Mouse (Mus musculus): ENCODE data around the gene Anks1b. TPM values are rescaled to one million over a fixed set of nuclear protein-coding genes. Genes with fewer than 3 reads are reported as not detected.

Gene Anks1b
- total RNA-seq, 2 experiments from 2014 or later = 0.62 to 1.3 TPM

GRCm38 (mm10) chr10:90839611-90840335, 966.5 kb downstream of the Anks1b start:
- DNase-seq (ENCODE audit: low spot score in 2 of 2) = no peak

- no peak for DNase-seq (ENCODE audit: low spot score in 2 of 2)
These were observed 969.1 kb downstream of the Anks1b start for GRCm38 (mm10) chr10:90842398-90842797.

- no peak for DNase-seq (ENCODE audit: low spot score in 2 of 2)
These were observed 977.8 kb downstream of the Anks1b start for GRCm38 (mm10) chr10:90851077-90851476.

- no peak for DNase-seq (ENCODE audit: low spot score in 2 of 2)
These were observed 978.7 kb downstream of the Anks1b start for GRCm38 (mm10) chr10:90851999-90852398.

GRCm38 (mm10) chr10:90852432-90852831, 979.1 kb downstream of the Anks1b start:
- no peak for DNase-seq (ENCODE audit: low spot score in 2 of 2)

GRCm38 (mm10) chr10:90856668-90857067, 983.4 kb downstream of the Anks1b start:
- no peak for DNase-seq (ENCODE audit: low spot score in 2 of 2)

GRCm38 (mm10) chr10:90859665-90860523, 986.6 kb downstream of the Anks1b start:
- no peak for DNase-seq (ENCODE audit: low spot score in 2 of 2)

GRCm38 (mm10) chr10:90863881-90864598, 990.7 kb downstream of the Anks1b start:
- no peak for DNase-seq (ENCODE audit: low spot score in 2 of 2)

- no peak for DNase-seq (ENCODE audit: low spot score in 2 of 2)
These were observed 991.2 kb downstream of the Anks1b start for GRCm38 (mm10) chr10:90864599-90864889.

GRCm38 (mm10) chr10:90873204-90873603, 999.9 kb downstream of the Anks1b start:
- DNase-seq (ENCODE audit: low spot score in 2 of 2) = no peak

GRCm38 (mm10) chr10:90874166-90874565, 1000.9 kb downstream of the Anks1b start:
- no peak for DNase-seq (ENCODE audit: low spot score in 2 of 2)

- peak in 1 of 2 experiments; percentile 11 for DNase-seq (ENCODE audit: low spot score in 2 of 2)
These were observed 1007.7 kb downstream of the Anks1b start for GRCm38 (mm10) chr10:90880854-90881560.

- no peak for DNase-seq (ENCODE audit: low spot score in 2 of 2)
These were observed 1016.3 kb downstream of the Anks1b start for GRCm38 (mm10) chr10:90889566-90889965.

- DNase-seq (ENCODE audit: low spot score in 2 of 2) = no peak
These were observed 1019.4 kb downstream of the Anks1b start for GRCm38 (mm10) chr10:90892728-90893127.

- no peak for DNase-seq (ENCODE audit: low spot score in 2 of 2)
These were observed 1024.6 kb downstream of the Anks1b start for GRCm38 (mm10) chr10:90897894-90898293.

GRCm38 (mm10) chr10:90904185-90904584, 1030.9 kb downstream of the Anks1b start:
- no peak for DNase-seq (ENCODE audit: low spot score in 2 of 2)

GRCm38 (mm10) chr10:90907381-90907780, 1034.1 kb downstream of the Anks1b start:
- DNase-seq (ENCODE audit: low spot score in 2 of 2) = no peak

GRCm38 (mm10) chr10:90923476-90923875, 1050.2 kb downstream of the Anks1b start:
- no peak for DNase-seq (ENCODE audit: low spot score in 2 of 2)

- DNase-seq (ENCODE audit: low spot score in 2 of 2) = no peak
These were observed 1059.8 kb downstream of the Anks1b start for GRCm38 (mm10) chr10:90933088-90933487.

- DNase-seq (ENCODE audit: low spot score in 2 of 2) = no peak
These were observed 1061.4 kb downstream of the Anks1b start for GRCm38 (mm10) chr10:90934678-90935077.
